Mouse (Mus musculus) heart, adult 2 months (tissue): ENCODE measurements at regions not wholly inside any gene's neighbourhood (a gene's known extent, or its start where the extent isn't known, plus 50 kb on each side); places are given as distances from the start of the nearest gene placed in this dataset.

Source experiments
- CTCF ChIP-seq: fragments of 200-600 bp; IDR thresholded peaks from 2 replicates; pipeline ENCODE4 v1.8.1; 2022; ENCODE audit warnings: antibody characterized with exemption, mild to moderate bottlenecking, moderate library complexity
- EP300 ChIP-seq: fragments of 200-500 bp; IDR thresholded peaks from 2 replicates; pipeline ENCODE4 v1.6.1; 2011; ENCODE audit warnings: low read depth, low read length, control low read depth; ENCODE audit not compliant: insufficient read depth

DNA sequence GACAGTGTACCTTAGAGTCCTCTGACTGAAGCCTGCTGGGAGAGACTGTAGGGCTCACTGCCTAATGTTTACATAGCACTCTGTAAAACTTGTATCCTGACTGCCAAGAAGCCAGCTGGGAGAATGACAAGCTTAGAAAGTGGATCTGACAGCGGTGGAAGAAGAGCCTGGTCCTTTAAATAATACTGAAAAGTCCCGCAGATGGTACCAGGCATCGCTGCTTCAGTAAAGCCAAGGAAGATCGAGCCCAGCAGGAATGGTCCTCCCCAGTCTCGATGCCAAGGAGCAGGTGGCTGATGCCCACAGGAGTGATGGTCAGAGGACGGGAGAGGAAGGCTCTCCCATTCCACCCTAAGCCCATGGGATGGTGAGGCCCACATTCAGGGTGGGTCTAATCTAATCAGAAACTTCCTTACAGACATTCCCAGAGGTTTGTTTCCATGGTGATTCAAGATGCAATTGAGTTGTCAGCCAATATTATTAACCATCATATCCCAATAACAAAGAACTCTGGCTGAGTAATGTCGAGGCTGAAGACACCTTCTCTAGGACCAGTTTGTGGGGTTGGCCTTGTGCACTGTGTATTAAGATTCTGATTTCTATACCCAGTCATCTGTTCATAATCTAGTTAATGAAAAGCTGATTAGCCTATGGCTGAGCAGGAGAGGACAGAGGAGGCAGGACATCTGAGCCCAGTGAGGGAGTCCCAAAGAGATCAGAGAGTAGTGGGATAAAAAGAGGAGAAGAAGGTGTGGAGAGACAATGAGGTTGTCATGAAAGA lies 285.3 kb downstream of the Prdm2 start:
- TF ChIP-seq CTCF (no peak), EP300 (no peak)
